Mouse (Mus musculus) liver, adult 2 months (tissue): ENCODE measurements at regions not wholly inside any gene's neighbourhood (a gene's known extent, or its start where the extent isn't known, plus 50 kb on each side); places are given as distances from the start of the nearest gene placed in this dataset.

Experiments used
- DNase-seq: peaks from one replicate; pipeline ENCODE4 v3.0.0-alpha.2; 2011; ENCODE audit warnings: low read depth, low spot score; ENCODE audit errors: extremely low read depth
- H3K27ac ChIP-seq: fragments of 200-500 bp; replicated peaks from 2 replicates; pipeline ENCODE4 v1.5.1; 2012; ENCODE audit warnings: low read depth, mild to moderate bottlenecking, control low read depth, inconsistent platforms, low read length; ENCODE audit not compliant: insufficient read depth
- H3K27me3 ChIP-seq: fragments of 200-500 bp; 2 replicates; pipeline ENCODE4 v1.6.1; 2012; ENCODE audit warnings: mild to moderate bottlenecking, moderate library complexity, low read length, inconsistent platforms; ENCODE audit not compliant: control insufficient read depth, insufficient read depth
- H3K36me3 ChIP-seq: fragments of 200-500 bp; 2 replicates; pipeline ENCODE4 v1.6.1; 2012; ENCODE audit warnings: low read length, inconsistent platforms; ENCODE audit not compliant: control insufficient read depth, insufficient read depth
- H3K4me1 ChIP-seq: fragments of 200-500 bp; 2 replicates; pipeline ENCODE4 v1.6.1; 2011; ENCODE audit warnings: low read length; ENCODE audit not compliant: control insufficient read depth, insufficient read depth
- H3K4me3 ChIP-seq: fragments of 200-500 bp; 2 replicates; pipeline ENCODE4 v1.5.1; 2011; ENCODE audit warnings: low read depth, mild to moderate bottlenecking, control low read depth, low read length, moderate library complexity; ENCODE audit not compliant: insufficient read depth
- H3K79me2 ChIP-seq: fragments of 200-500 bp; 2 replicates; pipeline ENCODE4 v1.6.1; 2012; ENCODE audit warnings: inconsistent platforms, mild to moderate bottlenecking, low read length, moderate library complexity; ENCODE audit not compliant: control insufficient read depth, insufficient read depth
- H3K9ac ChIP-seq: fragments of 200-500 bp; 2 replicates; pipeline ENCODE4 v1.6.1; 2012; ENCODE audit warnings: low read depth, mild to moderate bottlenecking, control low read depth, inconsistent platforms, low read length
- CTCF ChIP-seq: fragments of 200-500 bp; IDR thresholded peaks from 2 replicates; pipeline ENCODE4 v1.5.1; 2011; ENCODE audit warnings: low read depth, low read length, control low read depth
- POLR2A ChIP-seq: fragments of 200-500 bp; IDR thresholded peaks from 2 replicates; pipeline ENCODE4 v1.6.1; 2011; ENCODE audit warnings: low read length, control low read depth; ENCODE audit not compliant: insufficient read depth; ENCODE audit errors: extremely low read depth
- WGBS: fragments of 180-500 bp; shearing (Covaris S2); methylation state at CpG from one replicate; pipeline ENCODE4 v1.1.7; 2018; 5-methylcytosine and 5-hydroxymethylcytosine counted together

DNA sequence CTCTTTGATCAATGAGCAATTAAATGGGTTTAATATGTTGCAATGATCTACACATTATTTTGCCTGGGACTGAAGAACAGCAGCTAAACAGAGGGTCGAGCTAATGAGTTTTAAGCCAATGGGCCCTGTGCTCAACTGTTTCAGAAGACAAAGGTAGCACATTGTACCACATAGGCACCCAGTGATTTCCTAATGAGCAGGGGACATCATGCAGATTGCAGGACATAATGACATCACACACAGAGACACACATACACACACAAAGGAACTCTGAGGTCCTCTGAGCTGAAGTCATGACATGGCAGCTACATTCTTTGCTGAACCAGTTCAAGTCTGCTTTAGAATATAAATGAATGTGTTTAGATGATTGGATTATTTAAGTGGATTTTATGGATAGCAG lies 71.9 kb downstream of the Zfp330 start:
- Histone ChIP-seq H3K4me1 (no peaks in the 10 kb centered on the region), H3K9ac (no peak overlapping the region), H3K27ac (no peak overlapping the region), H3K27me3 (no peaks in the 10 kb centered on the region), H3K36me3 (no peaks in the 10 kb centered on the region), H3K4me3 (no peak overlapping the region), H3K79me2 (no peaks in the 10 kb centered on the region)
- WGBS = 78% methylated on average over 1 of the region's 1 CpGs
- TF ChIP-seq CTCF (no peak), POLR2A (no peak)
- DNase-seq = no peak

DNA sequence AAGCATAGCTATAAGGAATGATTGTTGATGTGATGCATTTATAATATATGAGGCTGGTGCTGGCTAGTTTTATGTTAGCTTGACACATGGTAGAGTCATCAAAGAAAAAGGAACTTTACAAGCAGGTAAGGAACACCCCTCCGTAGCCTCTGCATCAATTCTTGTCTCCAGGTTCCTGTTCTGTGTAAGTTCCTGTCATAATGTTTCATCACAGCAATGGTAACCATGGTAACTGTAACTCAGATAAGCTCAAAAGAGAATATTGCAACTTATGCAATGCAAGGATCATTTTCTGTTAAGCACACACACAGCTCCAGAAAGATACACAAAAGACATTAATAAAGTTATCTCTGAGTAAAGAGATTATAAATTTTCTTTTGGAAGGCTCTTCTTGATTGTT lies 73.5 kb downstream of the Zfp330 start:
- Histone ChIP-seq H3K4me1 (no peaks in the 10 kb centered on the region), H3K27me3 (no peaks in the 10 kb centered on the region), H3K36me3 (no peaks in the 10 kb centered on the region), H3K79me2 (no peaks in the 10 kb centered on the region), H3K9ac (no peak overlapping the region), H3K27ac (no peak overlapping the region), H3K4me3 (no peak overlapping the region)
- no peak for DNase-seq
- no peak for TF ChIP-seq CTCF
- no peak for TF ChIP-seq POLR2A
- WGBS = 64% methylated on average over 1 of the region's 1 CpGs

DNA sequence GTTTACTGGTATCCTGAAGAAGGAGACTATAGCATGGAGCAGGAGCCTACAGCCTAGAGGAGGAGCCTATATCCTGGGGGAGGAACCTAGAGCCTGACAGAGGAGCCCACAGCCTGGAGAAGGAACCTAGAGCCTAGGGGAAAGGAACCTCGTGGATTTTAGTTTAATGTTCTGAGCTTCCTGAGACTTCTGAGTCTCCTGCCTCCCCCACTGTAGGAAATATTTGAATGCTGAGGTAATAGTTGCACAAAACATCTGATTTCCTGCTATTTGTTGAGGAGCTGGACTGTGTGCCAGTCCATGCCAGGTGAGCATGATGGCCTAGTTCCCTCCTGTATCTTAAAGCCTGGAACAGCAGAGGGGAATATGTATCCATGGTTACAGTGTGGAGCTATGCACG lies 74.7 kb downstream of the Zfp330 start:
- Histone ChIP-seq H3K9ac (no peak overlapping the region), H3K79me2 (no peaks in the 10 kb centered on the region), H3K27me3 (no peaks in the 10 kb centered on the region), H3K4me1 (no peaks in the 10 kb centered on the region), H3K36me3 (no peaks in the 10 kb centered on the region), H3K4me3 (no peak overlapping the region), H3K27ac (no peak overlapping the region)
- 70% methylated on average over 2 of the region's 2 CpGs for WGBS
- no peak for DNase-seq
- TF ChIP-seq CTCF = no peak
- TF ChIP-seq POLR2A = no peak

DNA sequence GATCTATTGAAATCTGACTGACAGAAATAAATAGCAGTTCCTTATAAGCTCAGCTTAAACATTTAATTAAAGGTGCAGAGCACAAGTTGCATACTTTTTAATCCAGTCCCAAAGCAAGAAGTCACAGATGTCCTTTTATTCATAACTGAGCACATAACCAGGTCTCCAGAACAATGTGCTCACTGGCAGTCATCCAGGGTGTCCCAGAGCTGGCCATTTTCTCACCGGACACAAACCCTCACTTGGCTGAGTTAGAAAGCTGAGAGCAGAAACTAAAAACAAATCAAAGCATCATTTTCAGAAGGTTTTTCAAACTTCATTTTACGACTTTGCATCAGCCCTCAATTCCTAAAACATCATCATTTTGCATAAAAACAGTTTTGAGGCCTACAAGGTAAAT lies 75.9 kb downstream of the Zfp330 start:
- no peaks in the 10 kb centered on the region for H3K79me2 ChIP-seq
- H3K4me1 ChIP-seq = no peaks in the 10 kb centered on the region
- 75% methylated on average over 2 of the region's 2 CpGs for WGBS
- H3K27ac ChIP-seq = no peak overlapping the region
- no peaks in the 10 kb centered on the region for H3K27me3 ChIP-seq
- no peak for DNase-seq
- H3K36me3 ChIP-seq = no peaks in the 10 kb centered on the region
- no peak overlapping the region for H3K9ac ChIP-seq
- no peak overlapping the region for H3K4me3 ChIP-seq
- TF ChIP-seq POLR2A (no peak), CTCF (no peak)

DNA sequence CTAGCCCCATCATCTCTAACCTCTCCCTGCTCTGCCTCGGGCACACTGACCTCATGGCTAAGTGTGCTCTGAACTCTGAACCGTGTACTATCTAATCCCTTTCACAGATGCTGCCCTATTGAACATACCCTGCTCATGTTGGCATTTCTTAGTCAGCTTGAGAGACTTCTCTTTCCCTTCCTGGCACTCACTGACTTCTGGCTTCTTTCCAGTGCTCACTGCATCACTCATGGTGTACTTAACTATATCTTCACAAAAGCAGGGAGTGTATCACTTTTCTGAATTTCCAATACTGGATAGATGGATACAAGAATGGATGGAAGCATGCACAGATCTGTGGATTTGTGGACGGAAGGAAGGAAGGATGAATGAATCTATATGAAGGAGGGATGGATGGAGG lies 80.9 kb downstream of the Zfp330 start:
- TF ChIP-seq POLR2A (no peak), CTCF (no peak)
- Histone ChIP-seq H3K9ac (no peak overlapping the region), H3K4me1 (no peaks in the 10 kb centered on the region), H3K36me3 (no peaks in the 10 kb centered on the region), H3K27me3 (no peaks in the 10 kb centered on the region), H3K79me2 (no peaks in the 10 kb centered on the region), H3K4me3 (no peak overlapping the region), H3K27ac (no peak overlapping the region)
- no peak for DNase-seq
- 66% methylated on average over 3 of the region's 3 CpGs for WGBS

DNA sequence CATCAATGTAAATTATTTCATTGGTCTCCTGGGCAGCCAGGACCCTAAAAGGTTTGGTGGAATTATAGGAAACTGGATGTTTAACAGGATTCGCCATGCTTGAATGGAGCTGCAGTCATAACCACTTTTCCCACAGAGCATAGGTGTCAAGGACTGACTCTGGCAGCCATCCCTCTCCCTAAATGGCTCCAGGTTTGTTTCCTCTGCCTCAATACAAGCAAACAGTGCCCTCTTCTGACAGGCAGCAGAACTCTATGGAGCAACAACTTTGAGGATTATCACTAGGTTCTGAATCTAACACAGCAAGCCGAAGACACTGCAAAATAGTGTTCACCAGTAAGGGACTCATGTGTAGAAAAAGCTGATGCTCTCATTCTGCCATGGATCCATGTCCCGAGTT lies 84.6 kb downstream of the Zfp330 start:
- H3K27ac ChIP-seq = no peak overlapping the region
- TF ChIP-seq CTCF (peak; percentile 51), POLR2A (no peak)
- 32% methylated on average over 3 of the region's 3 CpGs for WGBS
- no peak overlapping the region for H3K9ac ChIP-seq
- H3K27me3 ChIP-seq = no peaks in the 10 kb centered on the region; the same call in 1 of the 2 replicates
- no peaks in the 10 kb centered on the region for H3K79me2 ChIP-seq
- peak; percentile 70 for DNase-seq
- H3K4me1 ChIP-seq = no peaks in the 10 kb centered on the region
- no peaks in the 10 kb centered on the region for H3K36me3 ChIP-seq
- H3K4me3 ChIP-seq = no peak overlapping the region
